Mouse (Mus musculus): ENCODE data around the gene Comtd1. TPM values are rescaled to one million over a fixed set of nuclear protein-coding genes. Genes with fewer than 3 reads are reported as not detected.

Comtd1 gene
- polyA plus RNA-seq, 1 experiment from 2014 or later: 20.4 TPM

- H3K4me1 ChIP-seq: no peaks in the 10 kb centered on the region
- H3K9me3 ChIP-seq (replicated peaks): no peaks in the 10 kb centered on the region
- no peak overlapping the region for H3K4me3 ChIP-seq (replicated peaks)
These were observed 35.6 kb downstream of the Comtd1 start for GRCm38 (mm10) chr14:21813216-21813615.

GRCm38 (mm10) chr14:21812590-21813162, 36.1 kb downstream of the Comtd1 start:
- WGBS: 20% methylated on average over 14 of the region's 14 CpGs

More at GRCm38 (mm10) chr14:21813216-21813615, 35.6 kb downstream of the Comtd1 start:
- ATAC-seq (ENCODE audit: insufficient number of reproducible peaks, low FRiP score, low TSS enrichment, low read depth): no peak
- Histone ChIP-seq H3K9ac (no peak overlapping the region), H3K36me3 (no peaks in the 10 kb centered on the region), H3K4me2 (replicated peaks) (no peak overlapping the region), H3K27me3 (no peaks in the 10 kb centered on the region), H3K27ac (replicated peaks) (no peak overlapping the region)
- 73% methylated on average over 4 of the region's 4 CpGs for WGBS

GRCm38 (mm10) chr14:21811744-21812393, 36.9 kb downstream of the Comtd1 start:
- Histone ChIP-seq H3K4me2 (replicated peaks) (no peak overlapping the region), H3K9ac (no peak overlapping the region), H3K4me1 (no peaks in the 10 kb centered on the region), H3K27me3 (no peaks in the 10 kb centered on the region), H3K4me3 (replicated peaks) (no peak overlapping the region), H3K27ac (replicated peaks) (no peak overlapping the region), H3K9me3 (replicated peaks) (no peaks in the 10 kb centered on the region), H3K36me3 (no peaks in the 10 kb centered on the region)
- 81% methylated on average over 10 of the region's 10 CpGs for WGBS
- no peak for ATAC-seq (ENCODE audit: insufficient number of reproducible peaks, low FRiP score, low TSS enrichment, low read depth)

More at GRCm38 (mm10) chr14:21812590-21813162, 36.1 kb downstream of the Comtd1 start:
- H3K9ac ChIP-seq: no peak overlapping the region
- H3K27ac ChIP-seq (replicated peaks): no peak overlapping the region
- H3K4me3 ChIP-seq (replicated peaks): no peak overlapping the region
- H3K4me1 ChIP-seq: no peaks in the 10 kb centered on the region
- H3K27me3 ChIP-seq: no peaks in the 10 kb centered on the region
- H3K9me3 ChIP-seq (replicated peaks): no peaks in the 10 kb centered on the region
- ATAC-seq (ENCODE audit: insufficient number of reproducible peaks, low FRiP score, low TSS enrichment, low read depth): no peak
- H3K36me3 ChIP-seq: no peaks in the 10 kb centered on the region
- H3K4me2 ChIP-seq (replicated peaks): no peak overlapping the region

GRCm38 (mm10) chr14:21811301-21811700, 37.5 kb downstream of the Comtd1 start:
- Histone ChIP-seq H3K4me2 (replicated peaks) (no peak overlapping the region), H3K4me3 (replicated peaks) (no peak overlapping the region), H3K4me1 (no peaks in the 10 kb centered on the region), H3K27ac (replicated peaks) (no peak overlapping the region), H3K36me3 (no peaks in the 10 kb centered on the region), H3K9me3 (replicated peaks) (no peaks in the 10 kb centered on the region), H3K9ac (no peak overlapping the region), H3K27me3 (no peaks in the 10 kb centered on the region)
- ATAC-seq (ENCODE audit: insufficient number of reproducible peaks, low FRiP score, low TSS enrichment, low read depth): no peak
- WGBS: 83% methylated on average over 4 of the region's 4 CpGs

GRCm38 (mm10) chr14:21809418-21809817, 39.4 kb downstream of the Comtd1 start:
- ATAC-seq (ENCODE audit: insufficient number of reproducible peaks, low FRiP score, low TSS enrichment, low read depth): no peak
- Histone ChIP-seq H3K4me2 (replicated peaks) (no peak overlapping the region), H3K9me3 (replicated peaks) (no peaks in the 10 kb centered on the region), H3K4me3 (replicated peaks) (no peak overlapping the region), H3K4me1 (no peaks in the 10 kb centered on the region), H3K36me3 (no peaks in the 10 kb centered on the region), H3K9ac (no peak overlapping the region), H3K27ac (replicated peaks) (no peak overlapping the region), H3K27me3 (no peaks in the 10 kb centered on the region)
- WGBS: 87% methylated on average over 2 of the region's 2 CpGs

GRCm38 (mm10) chr14:21808208-21808922, 40.4 kb downstream of the Comtd1 start:
- Histone ChIP-seq H3K9ac (no peak overlapping the region), H3K27me3 (no peaks in the 10 kb centered on the region), H3K4me3 (replicated peaks) (no peak overlapping the region), H3K9me3 (replicated peaks) (no peaks in the 10 kb centered on the region), H3K27ac (replicated peaks) (no peak overlapping the region), H3K4me1 (no peaks in the 10 kb centered on the region), H3K4me2 (replicated peaks) (no peak overlapping the region), H3K36me3 (no peaks in the 10 kb centered on the region)
- 83% methylated on average over 8 of the region's 8 CpGs for WGBS
- no peak for ATAC-seq (ENCODE audit: insufficient number of reproducible peaks, low FRiP score, low TSS enrichment, low read depth)

GRCm38 (mm10) chr14:21806631-21807160, 42.1 kb downstream of the Comtd1 start:
- WGBS: 74% methylated on average over 3 of the region's 3 CpGs
- Histone ChIP-seq H3K27ac (replicated peaks) (no peak overlapping the region), H3K4me1 (no peaks in the 10 kb centered on the region), H3K9ac (no peak overlapping the region), H3K4me2 (replicated peaks) (no peak overlapping the region), H3K27me3 (no peaks in the 10 kb centered on the region), H3K4me3 (replicated peaks) (no peak overlapping the region), H3K9me3 (replicated peaks) (no peaks in the 10 kb centered on the region), H3K36me3 (no peaks in the 10 kb centered on the region)
- ATAC-seq (ENCODE audit: insufficient number of reproducible peaks, low FRiP score, low TSS enrichment, low read depth): no peak

GRCm38 (mm10) chr14:21806203-21806602, 42.6 kb downstream of the Comtd1 start:
- no peak overlapping the region for H3K4me2 ChIP-seq (replicated peaks)
- H3K27me3 ChIP-seq: no peaks in the 10 kb centered on the region
- no peaks in the 10 kb centered on the region for H3K4me1 ChIP-seq
- no peak for ATAC-seq (ENCODE audit: insufficient number of reproducible peaks, low FRiP score, low TSS enrichment, low read depth)
- no peak overlapping the region for H3K27ac ChIP-seq (replicated peaks)
- no peak overlapping the region for H3K4me3 ChIP-seq (replicated peaks)
- H3K9ac ChIP-seq: no peak overlapping the region
- WGBS: 71% methylated on average over 2 of the region's 2 CpGs
- H3K9me3 ChIP-seq (replicated peaks): no peaks in the 10 kb centered on the region
- H3K36me3 ChIP-seq: no peaks in the 10 kb centered on the region

GRCm38 (mm10) chr14:21802543-21803206, 46.1 kb downstream of the Comtd1 start:
- Histone ChIP-seq H3K36me3 (peaks cover 9% of the 10 kb centered on the region; the same call in 1 of the 2 replicates), H3K9me3 (replicated peaks) (no peaks in the 10 kb centered on the region), H3K27ac (replicated peaks) (no peak overlapping the region), H3K27me3 (no peaks in the 10 kb centered on the region), H3K4me2 (replicated peaks) (no peak overlapping the region), H3K9ac (no peak overlapping the region), H3K4me3 (replicated peaks) (no peak overlapping the region), H3K4me1 (no peaks in the 10 kb centered on the region)
- WGBS: 85% methylated on average over 6 of the region's 6 CpGs
- peak; percentile 47 for ATAC-seq (ENCODE audit: insufficient number of reproducible peaks, low FRiP score, low TSS enrichment, low read depth)

- ATAC-seq (ENCODE audit: insufficient number of reproducible peaks, low FRiP score, low TSS enrichment, low read depth): no peak
- Histone ChIP-seq H3K9me3 (replicated peaks) (no peaks in the 10 kb centered on the region), H3K4me3 (replicated peaks) (no peak overlapping the region), H3K9ac (no peak overlapping the region), H3K36me3 (peaks cover 9% of the 10 kb centered on the region; the same call in 1 of the 2 replicates), H3K4me1 (no peaks in the 10 kb centered on the region), H3K4me2 (replicated peaks) (no peak overlapping the region), H3K27ac (replicated peaks) (no peak overlapping the region), H3K27me3 (no peaks in the 10 kb centered on the region)
- WGBS: 74% methylated on average over 7 of the region's 7 CpGs
These were observed 47.2 kb downstream of the Comtd1 start for GRCm38 (mm10) chr14:21801624-21802023.

GRCm38 (mm10) chr14:21800641-21801040, 48.1 kb downstream of the Comtd1 start:
- ATAC-seq (ENCODE audit: insufficient number of reproducible peaks, low FRiP score, low TSS enrichment, low read depth): no peak

More at GRCm38 (mm10) chr14:21800641-21801040, 48.1 kb downstream of the Comtd1 start:
- H3K4me1 ChIP-seq: no peaks in the 10 kb centered on the region
- 78% methylated on average over 4 of the region's 4 CpGs for WGBS
- H3K27me3 ChIP-seq: no peaks in the 10 kb centered on the region
- no peaks in the 10 kb centered on the region for H3K9me3 ChIP-seq (replicated peaks)
- no peak overlapping the region for H3K27ac ChIP-seq (replicated peaks)
- peaks cover 9% of the 10 kb centered on the region; the same call in 1 of the 2 replicates for H3K36me3 ChIP-seq
- no peak overlapping the region for H3K4me2 ChIP-seq (replicated peaks)
- H3K4me3 ChIP-seq (replicated peaks): no peak overlapping the region
- no peak overlapping the region for H3K9ac ChIP-seq

Measured in embryonic facial prominence, embryonic 15.5 days (tissue).